Mouse (Mus musculus): Measurements from ENCODE around the gene Stx16.
A peak's percentile ranks its signal among the peaks of the same experiment; 100 is the strongest.

Gene Stx16

GRCm38 (mm10) chr2:174075673-174076432, at the start of gene Stx16:
Gene Stx16 (plus strand): TSS chr2:174076308.
- peak; percentile 95 for DNase-seq

- no peak for DNase-seq
These were observed 49.7 kb upstream of the Stx16 start for GRCm38 (mm10) chr2:174026406-174026805.

- DNase-seq, result no peak
These were observed 42.8 kb upstream of the Stx16 start for GRCm38 (mm10) chr2:174033257-174033800.

GRCm38 (mm10) chr2:174047656-174048055, 28.5 kb upstream of the Stx16 start:
- no peak for DNase-seq

DNA sequence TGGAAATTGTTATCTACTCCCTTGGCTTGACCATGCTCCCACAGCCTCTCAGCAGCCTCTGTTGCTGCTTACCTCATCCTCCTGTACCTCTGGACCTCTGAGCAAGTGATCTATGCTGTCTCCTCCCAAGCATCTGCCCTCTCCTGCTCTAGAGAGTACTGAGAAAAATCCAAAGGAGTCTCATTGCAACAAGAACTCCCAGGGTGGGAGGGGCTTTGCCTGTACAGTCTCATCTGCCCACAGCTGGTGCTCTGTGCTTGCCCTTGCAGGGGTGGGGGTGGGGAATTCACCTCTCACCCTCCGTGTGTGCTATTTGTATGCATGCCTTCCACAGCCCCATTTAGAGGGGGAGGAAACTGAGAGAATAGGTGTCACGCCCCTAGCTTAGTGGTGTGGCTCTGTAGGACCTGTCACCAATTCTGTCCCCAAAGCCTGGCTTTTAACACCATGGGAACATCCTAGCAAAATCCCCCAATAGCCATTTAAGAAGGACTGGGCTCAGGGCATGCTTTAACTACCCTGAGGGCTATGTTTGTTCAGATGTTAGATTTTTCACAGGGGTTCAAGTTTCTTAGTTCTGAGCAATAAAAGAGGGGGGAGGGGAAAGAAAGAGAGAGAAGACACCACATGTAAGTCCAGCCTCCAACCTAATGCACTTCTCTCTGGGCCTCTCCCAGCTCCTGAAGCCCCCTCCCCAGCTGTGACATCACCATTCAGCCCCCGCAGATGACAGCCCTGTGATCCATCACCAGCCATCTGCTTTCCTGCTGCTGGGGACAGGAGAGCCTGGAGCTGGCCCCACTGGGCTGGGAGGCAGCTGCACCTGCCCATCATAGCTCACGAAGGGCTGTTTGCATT, 26.4 kb upstream of the Stx16 start:
- no peak for DNase-seq

- DNase-seq, result no peak
These were observed 25.8 kb upstream of the Stx16 start for GRCm38 (mm10) chr2:174050339-174050685.

DNA sequence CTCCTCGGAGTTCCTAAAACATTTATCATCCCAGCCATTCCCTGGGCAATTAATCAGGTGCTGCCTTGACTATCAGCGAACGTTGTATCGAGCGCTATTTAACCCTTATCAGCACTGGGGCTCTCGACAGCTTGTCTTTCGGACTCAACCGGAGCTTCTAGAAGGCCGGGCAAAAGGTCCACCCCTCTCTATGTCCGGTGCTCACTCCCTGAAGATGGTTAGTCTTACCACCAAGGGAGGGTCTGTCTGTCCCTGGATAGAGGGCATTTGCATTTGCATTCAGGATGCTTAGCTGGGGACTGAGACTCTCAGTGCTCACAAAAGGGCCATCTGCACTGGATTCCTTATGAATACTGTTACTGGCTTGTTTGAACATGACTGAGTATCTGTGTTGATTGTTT, 25.0 kb upstream of the Stx16 start:
- DNase-seq, result no peak

GRCm38 (mm10) chr2:174054496-174054895, 21.6 kb upstream of the Stx16 start:
- no peak for DNase-seq

DNA sequence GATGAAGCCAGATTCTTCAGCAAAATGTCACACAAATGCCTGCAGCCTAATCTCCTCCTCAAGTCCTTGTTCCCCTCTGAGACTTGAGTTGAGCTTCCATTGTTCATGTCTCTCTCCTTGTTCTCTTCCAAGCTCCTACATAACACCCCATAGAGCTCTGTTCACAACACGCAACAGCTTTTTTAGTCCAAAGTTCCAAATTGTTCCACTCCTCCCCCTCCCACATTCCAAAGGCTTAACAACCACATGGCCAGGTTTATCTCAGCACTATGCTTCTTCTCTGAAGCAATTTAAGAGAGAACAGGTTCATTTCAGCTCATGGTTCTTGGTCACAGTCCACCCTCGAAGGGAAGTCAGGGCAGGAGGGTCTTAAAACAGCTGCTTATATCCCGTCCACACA, 18.4 kb upstream of the Stx16 start:
- peak; percentile 23 to 37 for DNase-seq

DNA sequence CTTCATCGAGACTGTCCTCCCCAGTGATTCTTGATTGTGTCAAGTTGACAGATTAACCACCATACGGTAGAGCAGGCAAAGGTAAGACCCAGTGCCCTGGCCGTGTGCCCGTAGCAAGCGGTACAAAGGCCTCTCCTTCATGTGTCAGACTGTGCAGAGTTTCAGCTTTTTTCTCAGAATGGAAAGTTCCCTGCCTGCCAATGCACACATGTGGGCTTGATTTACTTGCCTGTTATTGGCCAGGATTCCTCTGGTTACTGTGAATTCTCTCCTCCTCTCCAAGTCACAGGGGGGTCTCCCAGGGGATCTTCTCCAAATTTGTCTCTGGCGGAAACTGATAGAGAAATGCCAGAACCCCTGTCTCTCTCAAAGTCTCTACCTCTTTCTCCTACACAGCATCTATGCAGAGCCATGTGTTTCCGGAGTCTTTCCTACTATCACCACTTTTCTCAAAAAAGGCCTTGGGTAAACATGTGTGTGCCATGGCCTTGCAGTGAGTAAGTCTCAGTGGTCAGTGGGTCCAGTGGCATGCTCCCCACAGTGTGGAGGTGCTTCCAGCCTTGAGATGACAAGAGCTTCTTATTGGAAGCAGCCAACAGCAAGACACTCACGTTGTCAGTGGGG, 17.7 kb upstream of the Stx16 start:
- DNase-seq, result peak; percentile 85 to 88

DNA sequence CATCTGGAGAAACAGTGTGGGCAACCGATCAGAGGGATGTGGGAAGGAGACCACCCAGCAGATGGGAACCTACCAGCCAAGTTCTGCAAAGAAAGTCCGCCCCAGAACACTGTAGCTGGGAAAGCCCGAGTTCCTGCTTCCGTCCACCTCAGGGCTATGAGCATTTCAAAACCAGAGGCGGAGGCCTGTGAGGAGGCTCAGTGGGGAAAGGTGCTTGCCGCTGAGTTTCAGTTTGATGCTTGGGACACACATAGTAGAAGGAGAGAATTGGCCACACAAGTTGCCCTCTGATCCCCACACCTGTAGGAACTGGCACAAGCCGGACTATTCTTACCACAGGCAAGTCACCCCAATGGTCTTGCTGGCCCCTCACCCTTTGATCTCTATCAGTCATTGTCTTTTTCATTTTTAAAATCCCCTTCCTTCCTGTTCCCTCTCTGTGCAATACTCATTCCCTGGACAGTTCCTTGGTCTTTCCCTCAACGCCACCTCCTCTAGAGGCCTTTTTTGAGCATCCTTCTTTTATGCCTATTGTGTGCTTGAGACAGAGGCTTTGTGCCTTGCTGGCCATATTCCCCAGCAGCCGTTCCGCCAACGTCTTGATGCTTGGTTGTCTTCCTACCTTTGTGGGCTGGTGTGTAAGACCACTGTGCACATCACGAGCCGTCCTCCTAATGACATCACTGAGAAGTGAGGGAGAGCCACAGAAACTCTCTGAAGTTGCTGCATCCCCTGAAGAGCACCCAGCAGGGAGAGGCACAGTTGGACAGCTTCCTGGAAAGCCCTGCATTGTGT, 16.3 kb upstream of the Stx16 start:
- DNase-seq, result no peak

DNA sequence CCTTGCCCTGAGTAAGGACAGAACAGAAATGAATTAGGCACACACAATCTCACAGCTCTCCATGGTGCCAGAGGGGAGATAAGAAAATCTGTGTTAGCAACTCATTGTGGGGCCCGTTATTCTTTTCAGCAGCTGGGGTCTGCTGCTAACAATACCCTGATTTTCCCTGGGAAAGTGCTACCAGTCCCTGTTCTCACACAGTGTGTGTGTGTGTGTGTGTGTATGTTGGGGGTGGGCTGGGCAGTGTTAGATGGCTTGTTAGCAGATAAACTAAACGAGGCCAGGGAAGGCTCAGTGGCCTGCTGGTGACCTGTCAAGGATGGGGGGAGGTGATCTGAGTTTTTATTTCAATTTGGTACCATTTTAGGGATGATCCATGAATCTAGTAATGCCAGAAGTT, 14.9 kb upstream of the Stx16 start:
- DNase-seq, result no peak

GRCm38 (mm10) chr2:174063074-174063473, 13.0 kb upstream of the Stx16 start:
- no peak for DNase-seq

DNA sequence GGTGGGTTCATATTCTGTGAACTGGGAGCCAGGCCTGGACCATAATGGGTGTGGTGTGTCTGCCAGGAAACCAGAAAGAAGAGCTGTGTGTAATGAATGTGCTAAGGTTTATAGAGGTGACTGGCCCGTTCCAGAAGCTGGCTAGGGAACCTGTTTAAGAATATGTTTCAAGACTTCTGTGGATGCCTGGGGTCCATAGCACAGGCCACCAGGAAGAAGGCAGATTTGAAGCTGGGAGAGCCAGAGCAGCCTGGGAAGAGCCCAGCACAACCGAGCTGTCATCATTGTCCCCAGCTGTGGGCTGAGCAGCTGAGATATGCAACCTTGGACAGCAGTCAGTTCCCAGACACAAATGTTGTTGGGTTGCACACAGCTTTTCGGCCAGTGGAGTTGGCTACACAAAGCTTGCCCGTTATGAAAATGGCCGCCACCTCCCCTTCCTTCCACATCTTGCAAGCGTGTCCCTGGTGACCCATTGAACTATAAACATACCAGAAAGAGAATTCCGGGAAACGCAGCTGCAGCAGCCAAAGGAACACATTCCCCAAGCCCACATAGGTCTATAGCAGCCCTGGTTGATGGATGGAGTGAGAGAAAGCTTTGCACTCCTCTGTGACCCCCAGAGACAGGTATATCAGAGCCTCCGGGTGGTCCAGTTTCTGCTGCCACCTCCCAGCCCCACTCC, 12.4 kb upstream of the Stx16 start:
- no peak for DNase-seq

DNA sequence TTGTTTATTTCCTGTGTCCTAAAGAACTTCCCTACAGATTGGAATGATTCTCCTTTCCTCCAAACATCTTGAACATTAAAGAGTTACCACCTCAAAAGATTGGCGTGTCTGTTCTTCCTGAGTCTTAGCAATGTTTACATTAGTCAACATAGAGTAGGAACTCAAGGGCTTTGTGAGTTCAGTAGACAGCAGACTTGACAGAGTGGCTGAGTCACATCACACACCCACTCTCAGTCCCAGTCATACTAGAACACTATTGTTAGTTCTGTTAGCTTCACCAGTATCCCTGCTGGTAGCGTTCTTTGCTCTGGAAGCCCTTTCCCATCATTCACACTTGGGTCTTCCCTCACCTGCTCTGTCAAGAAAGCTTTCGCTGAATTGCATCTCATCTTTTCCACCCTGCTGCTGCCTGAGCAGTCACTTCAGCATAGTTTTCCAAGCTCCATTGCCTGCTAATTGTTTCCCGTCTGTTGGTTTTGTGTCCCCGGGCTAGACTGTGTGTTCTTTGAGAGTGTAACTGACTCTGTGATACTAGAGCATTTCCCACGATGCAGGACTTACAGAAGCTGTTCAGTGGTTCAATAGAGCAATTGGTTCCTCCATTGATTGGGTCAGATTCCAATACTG, 8.2 kb upstream of the Stx16 start:
- DNase-seq, result no peak

DNA sequence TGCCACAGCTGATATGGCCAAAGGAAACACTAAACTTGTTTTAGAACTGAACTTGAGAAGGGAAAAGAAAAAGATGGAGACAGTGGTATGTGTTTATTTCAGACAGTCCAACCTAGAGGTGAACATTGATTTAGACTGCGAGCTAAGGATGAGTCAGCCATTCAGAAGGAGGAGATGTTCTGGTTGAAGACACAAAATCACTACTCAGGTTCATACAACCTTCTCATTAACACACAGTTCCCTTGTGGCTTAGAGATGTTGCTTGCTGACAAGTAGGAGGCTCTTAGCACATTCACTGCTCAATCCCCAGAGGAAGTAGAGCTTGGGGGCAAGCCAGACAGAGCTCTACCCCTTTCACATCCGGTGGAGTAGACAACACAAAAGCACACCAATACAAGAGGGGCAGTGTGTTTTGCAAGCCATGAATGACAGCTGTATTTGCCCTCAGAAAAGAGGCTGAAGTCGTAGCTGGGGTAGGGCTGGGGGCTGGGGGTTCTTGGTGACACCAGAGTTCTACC, 6.5 kb upstream of the Stx16 start:
- DNase-seq, result no peak

GRCm38 (mm10) chr2:174071406-174071805, 4.7 kb upstream of the Stx16 start:
- no peak for DNase-seq

DNA sequence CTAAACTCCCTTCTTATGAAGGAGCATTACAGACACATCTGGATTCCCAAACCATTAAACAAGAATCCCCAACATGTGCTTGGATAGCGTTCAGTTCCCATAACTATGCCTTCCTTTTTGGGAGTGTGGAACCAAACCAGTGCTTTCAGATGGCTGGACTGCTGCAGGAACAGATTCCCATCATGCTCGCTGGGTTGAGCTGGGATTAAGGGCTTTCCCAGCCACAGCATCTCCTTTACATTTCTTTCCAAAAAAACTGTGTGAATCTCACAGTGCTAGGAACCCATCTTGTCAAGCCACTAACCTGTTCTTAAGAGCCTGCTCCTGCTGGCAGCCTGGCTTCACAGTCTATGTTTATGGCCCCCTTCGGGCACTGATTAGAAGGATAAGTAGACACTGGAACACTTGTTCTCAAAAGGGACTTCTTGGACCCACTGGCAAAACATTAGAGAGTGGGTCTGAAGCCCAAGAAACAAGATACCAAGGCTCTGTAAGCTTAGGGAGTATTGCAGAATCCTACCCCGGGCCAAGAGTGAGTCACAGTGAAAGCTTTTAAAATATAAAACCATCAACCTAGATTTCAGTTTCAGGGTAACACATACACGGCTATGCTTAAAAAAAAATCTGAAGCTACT, 2.8 kb upstream of the Stx16 start:
- DNase-seq, result no peak

DNA sequence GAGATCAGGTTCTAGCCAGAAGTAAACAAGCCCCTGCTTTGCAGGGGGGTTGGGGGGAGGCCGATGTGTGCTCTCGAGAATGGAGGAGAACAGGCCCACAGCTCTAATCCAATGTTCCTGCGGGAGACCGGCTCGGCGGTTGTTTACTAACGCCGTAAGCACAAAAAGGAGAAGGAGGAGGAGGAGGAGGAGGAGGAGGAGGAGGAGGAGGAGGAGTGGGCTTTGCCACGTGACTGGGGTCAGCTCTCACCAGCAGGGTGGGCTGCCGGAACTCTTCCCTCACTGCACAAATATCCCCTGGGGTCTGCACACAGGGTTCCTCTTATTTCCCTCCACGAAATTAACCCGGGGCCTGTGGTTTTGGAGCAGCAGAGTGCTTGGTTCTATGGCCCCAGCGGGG, 1.5 kb upstream of the Stx16 start:
- DNase-seq, result no peak

DNA sequence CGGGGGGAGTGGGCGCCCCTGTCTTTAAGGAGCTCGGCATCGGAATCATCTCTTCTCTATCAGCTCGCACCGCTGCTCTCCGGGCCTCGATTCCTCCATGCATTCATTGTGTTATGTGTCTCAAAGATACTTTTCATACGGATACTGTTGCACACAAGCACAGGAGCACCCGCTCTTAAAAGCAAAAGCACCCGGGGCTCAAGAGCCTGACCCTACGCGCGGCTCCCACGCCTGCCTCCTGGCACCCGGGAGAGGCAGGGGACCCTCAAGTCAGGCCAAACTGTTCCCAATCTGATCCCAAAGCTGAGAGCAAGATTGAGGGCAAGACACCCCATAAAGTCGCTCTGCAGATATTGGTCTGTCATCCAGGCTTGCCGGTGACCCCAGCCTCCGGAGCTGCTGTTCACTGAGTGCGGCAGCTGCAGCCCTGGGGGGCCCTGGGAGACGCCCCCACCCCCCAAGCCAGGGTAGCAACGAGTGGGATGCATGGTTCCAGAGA, 987 bp upstream of the Stx16 start:
- DNase-seq, result peak in 1 of 2 experiments; percentile 35

DNA sequence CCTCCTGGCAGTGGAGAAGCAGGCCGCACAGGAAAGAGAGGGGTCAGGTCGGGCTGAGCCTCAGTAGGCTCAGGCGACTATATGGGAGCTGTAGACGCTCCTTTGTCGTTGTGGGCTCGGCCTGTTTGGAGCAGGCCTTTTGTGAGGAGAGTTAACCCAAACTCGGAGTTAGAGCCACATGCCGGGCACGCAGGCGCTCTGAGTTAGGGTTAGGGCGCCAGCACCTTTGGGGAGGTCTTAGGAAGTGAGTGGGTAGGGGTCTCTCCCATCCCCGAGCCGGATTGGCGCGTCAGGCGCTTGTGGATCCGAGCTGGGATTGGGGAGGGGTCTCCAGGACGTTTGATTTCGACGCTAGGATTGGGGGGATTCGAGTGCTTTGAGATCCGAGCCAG, 321 bp downstream of the Stx16 start:
- no peak for DNase-seq

Data from kidney, postnatal 36 days (tissue).